Mouse (Mus musculus) right cerebral cortex, postnatal 10 days (tissue): ENCODE measurements at regions not wholly inside any gene's neighbourhood (a gene's known extent, or its start where the extent isn't known, plus 50 kb on each side); places are given as distances from the start of the nearest gene placed in this dataset.

Experiments used
- DNase-seq, 2 experiments: peaks; one replicate each; pipeline ENCODE4 v3.0.0; 2021; ENCODE audit warnings: low spot score in 2 of 2

GRCm38 (mm10) chr6:107350503-107350902 lies 179.1 kb upstream of the Lrrn1 start:
- no peak for DNase-seq

- DNase-seq: no peak
Observed at GRCm38 (mm10) chr6:107375274-107375673, 154.3 kb upstream of the Lrrn1 start.

GRCm38 (mm10) chr6:107378489-107378888 lies 151.1 kb upstream of the Lrrn1 start:
- no peak for DNase-seq

- DNase-seq: no peak
Observed at GRCm38 (mm10) chr6:107380621-107381020, 148.9 kb upstream of the Lrrn1 start.

- DNase-seq: no peak
Observed at GRCm38 (mm10) chr6:107386094-107386678, 143.4 kb upstream of the Lrrn1 start.

GRCm38 (mm10) chr6:107389892-107390291 lies 139.7 kb upstream of the Lrrn1 start:
- no peak for DNase-seq

- DNase-seq: no peak
Observed at GRCm38 (mm10) chr6:107394611-107395010, 135.0 kb upstream of the Lrrn1 start.

GRCm38 (mm10) chr6:107415766-107416165 lies 113.8 kb upstream of the Lrrn1 start:
- DNase-seq: no peak

- no peak for DNase-seq
Observed at GRCm38 (mm10) chr6:107422091-107422490, 107.5 kb upstream of the Lrrn1 start.

GRCm38 (mm10) chr6:107426529-107426928 lies 103.0 kb upstream of the Lrrn1 start:
- DNase-seq: no peak

- peak; percentile 69 to 72 for DNase-seq
Observed at GRCm38 (mm10) chr6:107431033-107431432, 98.5 kb upstream of the Lrrn1 start.

- DNase-seq: peak in 1 of 2 experiments; percentile 19
Observed at GRCm38 (mm10) chr6:107442058-107442457, 87.5 kb upstream of the Lrrn1 start.

- DNase-seq: no peak
Observed at GRCm38 (mm10) chr6:107444336-107444735, 85.2 kb upstream of the Lrrn1 start.

- no peak for DNase-seq
Observed at GRCm38 (mm10) chr6:107459220-107459619, 70.3 kb upstream of the Lrrn1 start.

GRCm38 (mm10) chr6:107462440-107462839 lies 67.1 kb upstream of the Lrrn1 start:
- no peak for DNase-seq

GRCm38 (mm10) chr6:107473395-107473794 lies 56.2 kb upstream of the Lrrn1 start:
- no peak for DNase-seq

GRCm38 (mm10) chr6:107474125-107474524 lies 55.4 kb upstream of the Lrrn1 start:
- peak in 1 of 2 experiments; percentile 27 for DNase-seq
